Mouse (Mus musculus): Measurements from ENCODE around the gene St3gal6. TPM values are rescaled to one million over a fixed set of nuclear protein-coding genes. Genes with fewer than 3 reads are reported as not detected.
A peak's percentile ranks its signal among the peaks of the same experiment; 100 is the strongest.

St3gal6 gene
- total and polyA plus RNA-seq, 3 experiments: 167 to 420 (median 240) TPM

DNA sequence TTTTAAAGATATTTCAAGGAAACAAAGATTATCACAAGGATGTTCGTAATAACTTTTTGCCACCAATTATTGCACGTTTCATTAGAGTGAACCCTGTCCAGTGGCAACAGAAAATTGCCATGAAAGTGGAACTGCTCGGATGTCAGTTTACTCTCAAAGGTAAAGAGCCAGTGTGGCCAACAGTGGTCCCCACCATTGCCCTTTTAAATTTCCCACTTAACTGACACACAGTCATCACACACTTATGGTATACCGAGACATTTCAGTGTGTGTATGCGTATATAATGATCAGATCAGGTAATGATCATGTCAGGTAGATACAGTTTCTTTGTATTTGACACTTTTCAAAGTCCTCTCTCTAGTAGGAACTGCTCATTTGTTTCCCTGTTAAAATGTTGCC is 68.9 kb downstream of the St3gal6 start:
- Histone ChIP-seq H3K4me1 (ENCODE audit: control insufficient read depth in 1 of 2, insufficient read depth in 2 of 2) (peaks cover 0 to 11% of the 10 kb centered on the region in 2 experiments; a peak in 2 of 4 replicates), H3K27ac (ENCODE audit: insufficient read depth, low read depth) (no peak overlapping the region), H3K27me3 (replicated peaks) (no peaks in the 10 kb centered on the region), H3K79me2 (replicated peaks; ENCODE audit: control insufficient read depth, extremely low read depth, insufficient read depth, poor library complexity, severe bottlenecking) (no peaks in the 10 kb centered on the region), H3K4me3 (replicated peaks in 1 of 3; ENCODE audit: low read depth in 2 of 3, low read length in 2 of 3, poor library complexity in 1 of 3) (no peak overlapping the region), H3K9me3 (replicated peaks; ENCODE audit: low read length) (no peaks in the 10 kb centered on the region), H3K36me3 (replicated peaks in 1 of 2; ENCODE audit: control insufficient read depth in 1 of 2, insufficient read depth in 1 of 2, low read length in 1 of 2) (peaks cover 0 to 10% of the 10 kb centered on the region in 2 experiments), H3K9ac (ENCODE audit: insufficient read depth, low read depth) (0 out of 2 replicates have a peak overlapping the region, but pooled peaks have one; percentile 14), H3K4me2 (ENCODE audit: insufficient read depth, low read depth, poor library complexity, severe bottlenecking) (no peak overlapping the region; the same call in 1 of the 2 replicates)
- TF ChIP-seq IRF4 (IDR thresholded peaks at IDR 0.05; ENCODE audit: low read depth, low read length): 0 out of 2 replicates have a peak, but pooled peaks have one; percentile 11
- peak; percentile 39; the same call in 1 of the 2 replicates for TF ChIP-seq EP300 (IDR thresholded peaks at IDR 0.05; ENCODE audit: low read length)
- 0 out of 2 replicates have a peak, but pooled peaks have one; percentile 16 for TF ChIP-seq MAZ (IDR thresholded peaks at IDR 0.05; ENCODE audit: low read depth, low read length)
- TF ChIP-seq KAT2A (IDR thresholded peaks at IDR 0.05; ENCODE audit: insufficient replicate concordance, low read length): no peak
- TF ChIP-seq TBP (conservative IDR thresholded peaks at IDR 0.05; ENCODE audit: low read depth, low read length): peak; percentile 92
- no peak for TF ChIP-seq NRF1 (IDR thresholded peaks at IDR 0.05; ENCODE audit: low read depth, low read length)
- dilution Hi-C loops (cut with MboI; ENCODE audit: extremely low pct_ligation_motif_present, extremely low pct_unique_long_range_greater_than_20kb, low sequenced_read_pairs): no loop called here
- DNase-seq (ENCODE audit: extremely low read depth): no peak
- in situ Hi-C loops (cut with MboI; ENCODE audit: low pct_ligation_motif_present, low pct_unique_long_range_greater_than_20kb, low sequenced_read_pairs): loop anchor here (5.0 to 10.0 kb wide), 2 partner anchors 57 to 950 kb away; partner anchors contain the start of gene Gabrr3

- dilution Hi-C loops (cut with MboI; ENCODE audit: extremely low pct_ligation_motif_present, extremely low pct_unique_long_range_greater_than_20kb, low sequenced_read_pairs): no loop called here
- H3K27me3 ChIP-seq (replicated peaks): no peaks in the 10 kb centered on the region
- H3K27ac ChIP-seq (ENCODE audit: insufficient read depth, low read depth): no peak overlapping the region
- no peaks in the 10 kb centered on the region for H3K9me3 ChIP-seq (replicated peaks; ENCODE audit: low read length)
- peak; percentile 80 for DNase-seq (ENCODE audit: extremely low read depth)
- H3K4me3 ChIP-seq (replicated peaks in 1 of 3; ENCODE audit: low read depth in 2 of 3, low read length in 2 of 3, poor library complexity in 1 of 3): no peak overlapping the region
- H3K9ac ChIP-seq (ENCODE audit: insufficient read depth, low read depth): no peak overlapping the region
- peaks cover 0 to 11% of the 10 kb centered on the region in 2 experiments; a peak in 2 of 4 replicates for H3K4me1 ChIP-seq (ENCODE audit: control insufficient read depth in 1 of 2, insufficient read depth in 2 of 2)
- in situ Hi-C loops (cut with MboI; ENCODE audit: low pct_ligation_motif_present, low pct_unique_long_range_greater_than_20kb, low sequenced_read_pairs): loop anchor here (5.0 to 10.0 kb wide), 3 partner anchors 58 to 950 kb away; partner anchors contain the start of gene Gabrr3
- peaks cover 0 to 10% of the 10 kb centered on the region in 2 experiments for H3K36me3 ChIP-seq (replicated peaks in 1 of 2; ENCODE audit: control insufficient read depth in 1 of 2, insufficient read depth in 1 of 2, low read length in 1 of 2)
- no peaks in the 10 kb centered on the region for H3K79me2 ChIP-seq (replicated peaks; ENCODE audit: control insufficient read depth, extremely low read depth, insufficient read depth, poor library complexity, severe bottlenecking)
- H3K4me2 ChIP-seq (ENCODE audit: insufficient read depth, low read depth, poor library complexity, severe bottlenecking): peak overlapping the region; percentile 14; the same call in 1 of the 2 replicates
- TF ChIP-seq MAZ (IDR thresholded peaks at IDR 0.05; ENCODE audit: low read depth, low read length) (no peak; the same call in 1 of the 2 replicates), E2F4 (IDR thresholded peaks at IDR 0.05; ENCODE audit: insufficient replicate concordance, low read depth, low read length) (no peak), ZNF384 (IDR thresholded peaks at IDR 0.05; ENCODE audit: low read depth, low read length) (peak; percentile 42; the same call in 1 of the 2 replicates), SMC3 (IDR thresholded peaks at IDR 0.05; ENCODE audit: low read depth, low read length) (peak; percentile 100), PAX5 (IDR thresholded peaks at IDR 0.05; ENCODE audit: low read length) (no peak), TCF12 (IDR thresholded peaks at IDR 0.05; ENCODE audit: low read depth, low read length) (no peak), USF1 (IDR thresholded peaks at IDR 0.05; ENCODE audit: low read depth, low read length) (no peak), SIN3A (IDR thresholded peaks at IDR 0.05; ENCODE audit: low read length) (no peak; the same call in 1 of the 2 replicates), ZKSCAN1 (IDR thresholded peaks at IDR 0.05; ENCODE audit: borderline replicate concordance, low read depth, low read length) (no peak), ETS1 (conservative IDR thresholded peaks at IDR 0.05; ENCODE audit: low read depth, low read length) (no peak), ZMIZ1 (IDR thresholded peaks at IDR 0.05; ENCODE audit: low read depth, low read length) (no peak), MAX (IDR thresholded peaks at IDR 0.05; ENCODE audit: low read length) (peak; percentile 57; the same call in 1 of the 2 replicates), RCOR1 (conservative IDR thresholded peaks at IDR 0.05; ENCODE audit: low read depth, low read length) (peak; percentile 47; the same call in 1 of the 2 replicates), TBP (conservative IDR thresholded peaks at IDR 0.05; ENCODE audit: low read depth, low read length) (no peak), CHD1 (IDR thresholded peaks at IDR 0.05; ENCODE audit: low read depth, low read length) (0 out of 2 replicates have a peak, but pooled peaks have one; percentile 54), MXI1 (IDR thresholded peaks at IDR 0.05; ENCODE audit: low read depth, low read length) (no peak), GABPA (IDR thresholded peaks at IDR 0.05; ENCODE audit: insufficient replicate concordance, low read depth, low read length) (no peak), NRF1 (IDR thresholded peaks at IDR 0.05; ENCODE audit: low read depth, low read length) (peak; percentile 42; the same call in 1 of the 2 replicates), ZC3H11A (IDR thresholded peaks at IDR 0.05; ENCODE audit: low read depth, low read length) (peak; percentile 99), UBTF (IDR thresholded peaks at IDR 0.05; ENCODE audit: low read depth, low read length) (no peak), CHD2 (IDR thresholded peaks at IDR 0.05; ENCODE audit: low read length) (no peak), MYC (IDR thresholded peaks at IDR 0.05; ENCODE audit: low read depth, low read length) (no peak), MAFK (IDR thresholded peaks at IDR 0.05; ENCODE audit: insufficient replicate concordance, low read length) (no peak), IRF4 (IDR thresholded peaks at IDR 0.05; ENCODE audit: low read depth, low read length) (peak; percentile 82), USF2 (conservative IDR thresholded peaks at IDR 0.05; ENCODE audit: low read depth, low read length) (no peak), ELF1 (IDR thresholded peaks at IDR 0.05; ENCODE audit: low read depth, low read length) (no peak), BHLHE40 (IDR thresholded peaks at IDR 0.05; ENCODE audit: low read depth, low read length) (0 out of 2 replicates have a peak, but pooled peaks have one; percentile 19), NELFE (IDR thresholded peaks at IDR 0.05; ENCODE audit: low read depth, low read length) (peak; percentile 45; the same call in 1 of the 2 replicates), EP300 (IDR thresholded peaks at IDR 0.05; ENCODE audit: low read length) (no peak)
Measured at GRCm38 (mm10) chr16:58454617-58455016, 69.4 kb downstream of the St3gal6 start.

Data from CH12.LX (cell line).